Mouse (Mus musculus) midbrain, embryonic 15.5 days (tissue): ENCODE measurements around the gene Gab2. TPM values are rescaled to one million over a fixed set of nuclear protein-coding genes. Genes with fewer than 3 reads are reported as not detected.
A peak's percentile ranks its signal among the peaks of the same experiment; 100 is the strongest.

Experiments
- ATAC-seq: fragments of 200-750 bp; cut with Nextera tagmentation; replicated peaks from 2 replicates; pipeline ENCODE4 v1.8.0; 2017; ENCODE audit warnings: moderate TSS enrichment
- H3K27ac ChIP-seq: fragments of 300-500 bp; sonication (generic); 2 replicates; pipeline ENCODE4 v1.5.1; 2015; ENCODE audit warnings: mild to moderate bottlenecking, inconsistent platforms
- H3K27me3 ChIP-seq: fragments of 300-500 bp; sonication (generic); replicated peaks from 2 replicates; pipeline ENCODE4 v1.6.1; 2015; ENCODE audit warnings: inconsistent platforms
- H3K36me3 ChIP-seq: fragments of 300-500 bp; sonication (generic); replicated peaks from 2 replicates; pipeline ENCODE4 v1.6.1; 2015; ENCODE audit warnings: inconsistent platforms
- H3K4me1 ChIP-seq: fragments of 300-500 bp; sonication (generic); 2 replicates; pipeline ENCODE4 v1.6.1; 2015; ENCODE audit warnings: inconsistent platforms
- H3K4me2 ChIP-seq: fragments of 300-500 bp; sonication (generic); 2 replicates; pipeline ENCODE4 v1.6.1; 2015; ENCODE audit warnings: inconsistent platforms, mild to moderate bottlenecking, moderate library complexity
- H3K4me3 ChIP-seq: fragments of 300-500 bp; sonication (generic); 2 replicates; pipeline ENCODE4 v1.5.1; 2015; ENCODE audit warnings: mild to moderate bottlenecking, inconsistent platforms
- H3K9ac ChIP-seq: fragments of 300-500 bp; sonication (generic); 2 replicates; pipeline ENCODE4 v1.6.1; 2015; ENCODE audit warnings: mild to moderate bottlenecking, inconsistent platforms
- H3K9me3 ChIP-seq: fragments of 300-500 bp; sonication (generic); 2 replicates; pipeline ENCODE4 v1.6.1; 2016; ENCODE audit warnings: inconsistent platforms
- WGBS: fragments of 180-500 bp; shearing (Covaris S2); methylation state at CpG from one replicate; pipeline ENCODE4 v1.1.7; 2015; ENCODE audit warnings: mixed read lengths; 5-methylcytosine and 5-hydroxymethylcytosine counted together
- polyA plus RNA-seq: library from polyadenylated mRNA; unstranded; fragments of >200 nt; fragmentation: Nextera tagmentation; extraction: Ambion mirVana; gene quantifications from 2 replicates; pipeline ENCODE4 v1.2.1, GENCODE M21; 2015

The Gab2 gene
- polyA plus RNA-seq, 1 experiment from 2014 or later: 23.3 TPM

DNA sequence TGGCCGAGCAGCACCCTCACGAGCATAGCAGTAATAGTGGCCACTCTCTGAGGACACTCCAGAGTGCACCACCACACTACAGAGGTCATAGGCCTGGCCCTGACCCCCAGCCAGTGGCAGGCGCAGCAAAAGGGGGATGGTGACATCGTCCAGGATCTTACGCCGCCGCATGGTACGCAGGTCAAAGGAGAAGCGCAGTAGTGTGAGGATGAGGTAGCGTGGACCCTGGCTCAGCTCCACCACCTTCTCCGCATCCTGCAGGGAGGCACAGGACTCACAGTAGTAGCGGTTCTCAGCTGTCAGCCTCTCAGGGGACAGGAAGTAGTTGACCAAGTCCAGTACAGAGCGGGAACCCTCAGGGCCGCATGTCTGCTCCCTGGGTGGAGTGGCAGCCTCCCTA lies 230.2 kb downstream of the Gab2 start:
- Histone ChIP-seq H3K36me3 (peaks cover 32% of the 10 kb centered on the region), H3K27ac (no peak overlapping the region), H3K4me3 (no peak overlapping the region), H3K4me2 (no peak overlapping the region), H3K9me3 (no peaks in the 10 kb centered on the region), H3K9ac (no peak overlapping the region), H3K27me3 (no peaks in the 10 kb centered on the region), H3K4me1 (no peaks in the 10 kb centered on the region)
- 95% methylated on average over 14 of the region's 14 CpGs for whole genome bisulfite sequencing
- ATAC-seq: no peak

DNA sequence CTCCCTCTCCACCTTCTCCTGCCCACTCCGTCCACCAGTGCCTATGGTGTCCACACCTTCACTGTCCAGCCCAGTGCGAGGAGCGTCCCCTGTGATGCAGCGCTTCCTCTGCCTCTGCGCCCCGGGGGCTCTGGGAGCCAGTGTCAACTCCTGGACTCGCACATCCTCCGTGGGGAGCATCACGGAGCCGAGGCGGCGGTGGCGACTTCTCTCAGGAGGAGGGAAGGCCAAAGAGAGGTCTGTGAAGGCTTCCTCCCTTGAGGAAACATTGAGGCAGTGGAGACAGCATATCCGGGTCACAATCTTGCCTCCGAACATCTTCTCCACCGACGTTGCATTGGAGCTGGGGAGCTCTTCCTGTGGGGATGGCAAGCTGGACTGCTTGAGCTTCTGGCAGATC lies 230.8 kb downstream of the Gab2 start:
- H3K4me1 ChIP-seq: no peaks in the 10 kb centered on the region
- no peak overlapping the region for H3K4me2 ChIP-seq
- WGBS: 90% methylated on average over 17 of the region's 17 CpGs
- no peaks in the 10 kb centered on the region for H3K27me3 ChIP-seq
- ATAC-seq: no peak
- H3K9me3 ChIP-seq: no peaks in the 10 kb centered on the region
- no peak overlapping the region for H3K9ac ChIP-seq
- H3K27ac ChIP-seq: no peak overlapping the region
- no peak overlapping the region for H3K4me3 ChIP-seq
- peaks cover 32% of the 10 kb centered on the region for H3K36me3 ChIP-seq

DNA sequence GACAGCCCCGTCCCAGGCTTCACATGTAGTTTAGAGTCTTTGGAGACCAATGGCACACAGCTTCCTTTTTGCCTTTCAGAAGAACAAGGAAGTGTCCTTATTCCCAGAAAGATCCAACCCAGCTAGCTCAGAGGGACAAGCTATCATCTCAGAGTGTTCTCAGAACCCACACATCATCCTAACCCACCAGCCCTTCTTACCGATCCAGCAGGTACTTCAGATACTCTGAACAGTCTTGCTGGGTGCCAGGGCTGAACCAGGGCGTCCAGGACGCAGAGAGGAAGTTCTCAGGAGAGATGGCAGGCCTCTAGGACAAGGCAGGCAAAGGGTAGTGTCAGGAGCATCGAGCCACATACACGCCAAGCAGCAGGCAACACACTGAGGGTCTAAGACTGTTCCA lies 231.5 kb downstream of the Gab2 start:
- H3K9me3 ChIP-seq: no peaks in the 10 kb centered on the region
- H3K4me1 ChIP-seq: no peaks in the 10 kb centered on the region
- no peaks in the 10 kb centered on the region for H3K27me3 ChIP-seq
- 92% methylated on average over 6 of the region's 6 CpGs for WGBS
- no peak overlapping the region for H3K4me2 ChIP-seq
- H3K4me3 ChIP-seq: no peak overlapping the region
- no peak overlapping the region for H3K27ac ChIP-seq
- peaks cover 29% of the 10 kb centered on the region for H3K36me3 ChIP-seq
- H3K9ac ChIP-seq: no peak overlapping the region
- ATAC-seq: no peak

GRCm38 (mm10) chr7:97313364-97313995 lies 232.1 kb downstream of the Gab2 start:
- Histone ChIP-seq H3K4me3 (no peak overlapping the region), H3K4me2 (no peak overlapping the region), H3K9me3 (no peaks in the 10 kb centered on the region), H3K36me3 (peaks cover 24% of the 10 kb centered on the region), H3K27me3 (no peaks in the 10 kb centered on the region), H3K4me1 (no peaks in the 10 kb centered on the region), H3K9ac (no peak overlapping the region), H3K27ac (no peak overlapping the region)
- 79% methylated on average over 7 of the region's 7 CpGs for whole genome bisulfite sequencing
- no peak for ATAC-seq

DNA sequence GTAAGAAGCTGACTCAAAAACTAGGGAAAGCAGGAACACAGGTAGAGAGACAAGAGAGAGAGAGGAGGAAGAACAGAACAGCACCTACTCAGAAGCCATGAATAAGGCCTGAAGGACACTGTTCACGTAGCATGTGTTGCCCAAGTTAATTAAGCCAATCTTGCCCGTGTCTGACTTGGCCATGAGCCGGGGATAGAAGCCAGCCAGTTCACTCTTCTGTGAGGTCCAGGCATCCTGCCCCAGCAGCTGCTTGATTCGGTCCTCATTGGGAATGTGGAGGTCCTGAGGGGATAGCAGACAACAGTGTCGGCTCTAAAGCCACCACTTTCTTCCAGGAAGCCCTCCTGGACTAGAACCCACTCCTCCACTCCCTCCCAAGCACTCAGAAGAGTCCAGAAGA lies 233.3 kb downstream of the Gab2 start:
- H3K4me2 ChIP-seq: no peak overlapping the region
- WGBS: 87% methylated on average over 5 of the region's 5 CpGs
- H3K4me1 ChIP-seq: no peaks in the 10 kb centered on the region
- no peak overlapping the region for H3K4me3 ChIP-seq
- no peak for ATAC-seq
- H3K9ac ChIP-seq: no peak overlapping the region
- no peaks in the 10 kb centered on the region for H3K9me3 ChIP-seq
- no peaks in the 10 kb centered on the region for H3K27me3 ChIP-seq
- H3K36me3 ChIP-seq: peaks cover 15% of the 10 kb centered on the region; the same call in 1 of the 2 replicates
- H3K27ac ChIP-seq: no peak overlapping the region

- Histone ChIP-seq H3K9ac (no peak overlapping the region), H3K27ac (no peak overlapping the region), H3K27me3 (no peaks in the 10 kb centered on the region), H3K9me3 (no peaks in the 10 kb centered on the region), H3K4me3 (no peak overlapping the region), H3K4me1 (no peaks in the 10 kb centered on the region), H3K4me2 (no peak overlapping the region), H3K36me3 (peaks cover 15% of the 10 kb centered on the region; the same call in 1 of the 2 replicates)
- 84% methylated on average over 6 of the region's 6 CpGs for WGBS
- ATAC-seq: no peak
Observed at GRCm38 (mm10) chr7:97315656-97316055, 234.3 kb downstream of the Gab2 start.

GRCm38 (mm10) chr7:97317706-97318105 lies 236.3 kb downstream of the Gab2 start:
- WGBS: 78% methylated on average over 3 of the region's 3 CpGs
- ATAC-seq: no peak
- no peak overlapping the region for H3K4me2 ChIP-seq
- no peak overlapping the region for H3K9ac ChIP-seq
- H3K27me3 ChIP-seq: no peaks in the 10 kb centered on the region
- no peaks in the 10 kb centered on the region for H3K4me1 ChIP-seq
- H3K27ac ChIP-seq: no peak overlapping the region
- H3K4me3 ChIP-seq: no peak overlapping the region
- no peaks in the 10 kb centered on the region for H3K9me3 ChIP-seq
- 0 out of 2 replicates have a peak, but pooled peaks cover 6% of the 10 kb centered on the region for H3K36me3 ChIP-seq

GRCm38 (mm10) chr7:97324342-97324741 lies 243.0 kb downstream of the Gab2 start:
- H3K9ac ChIP-seq: no peak overlapping the region
- H3K27ac ChIP-seq: no peak overlapping the region
- ATAC-seq: no peak
- H3K9me3 ChIP-seq: no peaks in the 10 kb centered on the region
- 92% methylated on average over 8 of the region's 8 CpGs for WGBS
- no peak overlapping the region for H3K4me3 ChIP-seq
- peaks cover 29% of the 10 kb centered on the region for H3K27me3 ChIP-seq
- peaks cover 14% of the 10 kb centered on the region; the same call in 1 of the 2 replicates for H3K4me1 ChIP-seq
- H3K36me3 ChIP-seq: 0 out of 2 replicates have a peak, but pooled peaks cover 3% of the 10 kb centered on the region
- H3K4me2 ChIP-seq: no peak overlapping the region

GRCm38 (mm10) chr7:97325156-97325985 lies 244.0 kb downstream of the Gab2 start:
- Histone ChIP-seq H3K4me2 (peak overlapping the region; percentile 46), H3K27ac (no peak overlapping the region), H3K4me3 (peak overlapping the region; percentile 30), H3K4me1 (peaks cover 21% of the 10 kb centered on the region), H3K36me3 (0 out of 2 replicates have a peak, but pooled peaks cover 3% of the 10 kb centered on the region), H3K27me3 (peaks cover 29% of the 10 kb centered on the region), H3K9ac (no peak overlapping the region), H3K9me3 (no peaks in the 10 kb centered on the region)
- WGBS: 13% methylated on average over 85 of the region's 96 CpGs
- peak; percentile 7; the same call in 1 of the 2 replicates for ATAC-seq

- H3K4me1 ChIP-seq: peaks cover 34% of the 10 kb centered on the region
- H3K27me3 ChIP-seq: peaks cover 29% of the 10 kb centered on the region
- H3K9me3 ChIP-seq: no peaks in the 10 kb centered on the region
- H3K4me3 ChIP-seq: no peak overlapping the region
- ATAC-seq: no peak
- H3K27ac ChIP-seq: no peak overlapping the region
- WGBS: 94% methylated on average over 4 of the region's 4 CpGs
- no peak overlapping the region for H3K9ac ChIP-seq
- no peak overlapping the region for H3K4me2 ChIP-seq
- H3K36me3 ChIP-seq: no peaks in the 10 kb centered on the region
Observed at GRCm38 (mm10) chr7:97327376-97327775, 246.0 kb downstream of the Gab2 start.

- no peak overlapping the region for H3K4me2 ChIP-seq
- H3K27ac ChIP-seq: no peak overlapping the region
- ATAC-seq: no peak
- no peaks in the 10 kb centered on the region for H3K36me3 ChIP-seq
- peaks cover 29% of the 10 kb centered on the region for H3K27me3 ChIP-seq
- H3K9me3 ChIP-seq: no peaks in the 10 kb centered on the region
- peaks cover 44% of the 10 kb centered on the region for H3K4me1 ChIP-seq
- no peak overlapping the region for H3K4me3 ChIP-seq
- H3K9ac ChIP-seq: no peak overlapping the region
- 71% methylated on average over 13 of the region's 13 CpGs for WGBS
Observed at GRCm38 (mm10) chr7:97328891-97329588, 247.7 kb downstream of the Gab2 start.

GRCm38 (mm10) chr7:97329676-97330075 lies 248.3 kb downstream of the Gab2 start:
- Histone ChIP-seq H3K27ac (no peak overlapping the region), H3K4me2 (no peak overlapping the region), H3K9me3 (no peaks in the 10 kb centered on the region), H3K36me3 (no peaks in the 10 kb centered on the region), H3K27me3 (peaks cover 25% of the 10 kb centered on the region), H3K9ac (no peak overlapping the region), H3K4me3 (no peak overlapping the region), H3K4me1 (peaks cover 44% of the 10 kb centered on the region)
- WGBS: 77% methylated on average over 3 of the region's 3 CpGs
- ATAC-seq: no peak
